Mouse (Mus musculus) G1E (cell line): ENCODE data around the gene Zcchc2. TPM values are rescaled to one million over a fixed set of nuclear protein-coding genes. Genes with fewer than 3 reads are reported as not detected.

Experiments used
- ATAC-seq: 2 replicates; pipeline ENCODE4 v1.8.0; 2016; ENCODE audit warnings: mild to moderate bottlenecking; ENCODE audit not compliant: insufficient number of reproducible peaks, poor library complexity, low FRiP score, severe bottlenecking; ENCODE audit errors: extremely low read depth
- DNase-seq: peaks from one replicate; pipeline ENCODE4 v3.0.0; 2012; ENCODE audit warnings: low spot score
- H3K27me3 ChIP-seq: 2 replicates; pipeline ENCODE4 v1.6.1; 2012; ENCODE audit warnings: mild to moderate bottlenecking, low read length, inconsistent platforms; ENCODE audit not compliant: insufficient read depth
- H3K36me3 ChIP-seq: replicated peaks from 2 replicates; pipeline ENCODE3; 2012; ENCODE audit warnings: mild to moderate bottlenecking, inconsistent platforms
- H3K4me1 ChIP-seq: 2 replicates; pipeline ENCODE4 v1.6.1; 2012; ENCODE audit warnings: low read depth, low read length, inconsistent platforms, mixed read lengths; ENCODE audit not compliant: insufficient read depth
- H3K4me3 ChIP-seq: 2 replicates; pipeline ENCODE4 v1.5.1; 2012; ENCODE audit warnings: low read depth, mild to moderate bottlenecking, inconsistent platforms, low read length, moderate library complexity, mixed read lengths
- H3K9me3 ChIP-seq: replicated peaks from 2 replicates; pipeline ENCODE4 v1.6.1; 2012; ENCODE audit warnings: inconsistent platforms
- CTCF ChIP-seq: IDR thresholded peaks from 2 replicates; pipeline ENCODE4 v1.5.1; 2012; ENCODE audit warnings: low read depth, low read length, inconsistent platforms, mixed read lengths
- GATA1 ChIP-seq: IDR thresholded peaks from 2 replicates; pipeline ENCODE4 v1.6.1; 2012; ENCODE audit warnings: borderline replicate concordance, low read length, inconsistent platforms, mixed read lengths
- GATA2 ChIP-seq: IDR thresholded peaks from 2 replicates; pipeline ENCODE4 v1.6.1; 2012; ENCODE audit warnings: low read depth, low read length, inconsistent platforms, borderline replicate concordance
- POLR2AphosphoS5 ChIP-seq: IDR thresholded peaks from 2 replicates; pipeline ENCODE4 v1.6.1; 2012; ENCODE audit warnings: low read depth, low read length, inconsistent platforms; ENCODE audit not compliant: insufficient replicate concordance
- TAL1 ChIP-seq: conservative IDR thresholded peaks from 2 replicates; pipeline ENCODE4 v1.6.1; 2012; ENCODE audit warnings: low read depth, low read length, inconsistent platforms, mixed read lengths
- polyA plus RNA-seq: library from polyadenylated mRNA; stranded (reverse); fragments of >175 nt; gene quantifications from 2 replicates; pipeline ENCODE4 v1.2.3, GENCODE M21; 2012
- total RNA-seq, 2 experiments: library from RNA; stranded (forward) in 1 of 2; stranded (reverse) in 1 of 2; fragments of 200-1000 nt in 1 of 2; fragments of >200 nt in 1 of 2; fragmentation: Nextera tagmentation in 1 of 2; gene quantifications; 2 replicates each; pipeline ENCODE4 v1.2.3; 2014 to 2017

Gene Zcchc2
- total and polyA plus RNA-seq, 3 experiments, result 13.7 to 36.7 (median 13.7) TPM

DNA sequence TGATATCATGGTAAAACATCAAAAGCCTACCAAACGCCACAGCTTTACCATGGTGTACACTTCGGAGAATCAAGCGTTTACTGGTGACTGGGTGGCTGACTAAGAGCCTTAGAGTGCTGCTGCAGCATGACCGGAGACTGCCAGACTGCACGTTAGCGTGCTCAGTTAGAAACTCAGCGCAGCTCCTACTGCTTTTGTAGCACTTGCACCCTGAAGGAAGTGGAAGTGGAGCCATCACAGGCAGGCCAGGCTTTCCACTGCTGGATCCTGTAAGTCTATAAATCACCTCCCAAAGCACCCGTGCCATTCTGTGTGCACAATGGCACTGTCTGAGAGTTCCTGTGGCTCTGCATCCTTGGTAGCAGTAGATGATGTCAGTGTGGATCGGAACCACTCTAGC, 52.0 kb downstream of the Zcchc2 start:
- ATAC-seq (no peak), DNase-seq (no peak)
- Histone ChIP-seq H3K9me3 (no peaks in the 10 kb centered on the region), H3K36me3 (peaks cover 24% of the 10 kb centered on the region), H3K27me3 (no peaks in the 10 kb centered on the region), H3K4me3 (no peak overlapping the region), H3K4me1 (no peaks in the 10 kb centered on the region)
- TF ChIP-seq POLR2AphosphoS5, result no peak
- no peak for TF ChIP-seq GATA2
- no peak for TF ChIP-seq CTCF
- TF ChIP-seq TAL1, result no peak
- no peak for TF ChIP-seq GATA1

DNA sequence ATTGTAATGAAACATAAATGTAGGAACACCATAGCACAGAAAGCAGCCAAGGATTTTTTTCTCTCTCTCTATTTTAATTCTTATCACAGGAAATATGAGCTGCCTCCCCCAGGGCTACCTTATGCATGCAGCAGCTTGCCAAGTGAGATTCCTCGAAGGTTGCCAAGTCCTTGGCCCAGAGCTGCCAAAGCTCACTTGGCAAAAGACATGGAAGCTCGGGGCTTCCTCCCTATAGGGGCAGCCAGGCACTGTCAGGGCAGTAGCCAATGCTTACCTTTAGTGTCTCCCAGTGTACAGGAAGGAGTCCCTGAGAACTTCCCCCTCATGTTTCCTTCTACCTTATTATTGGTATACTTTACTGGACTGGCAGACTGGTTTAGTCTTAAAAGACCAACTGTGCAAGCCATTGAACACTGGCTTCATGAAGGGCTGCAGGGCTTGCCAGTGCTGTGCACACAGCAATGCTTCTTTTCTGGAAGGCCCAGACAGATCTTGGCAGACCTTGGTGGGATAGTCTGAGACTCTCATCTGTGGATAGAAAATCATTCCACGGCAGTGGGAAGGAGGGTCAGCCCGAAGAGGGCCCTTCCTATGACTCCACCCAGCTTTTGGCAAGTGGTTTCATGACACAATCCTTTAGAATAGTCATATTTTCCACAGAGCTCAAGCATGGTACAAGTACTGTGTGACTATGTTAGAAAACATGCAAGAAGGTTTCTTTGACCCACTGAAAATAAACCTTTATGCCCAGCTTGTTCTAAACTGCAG, 53.0 kb downstream of the Zcchc2 start:
- H3K36me3 ChIP-seq, result peaks cover 15% of the 10 kb centered on the region
- H3K4me1 ChIP-seq, result no peaks in the 10 kb centered on the region
- no peaks in the 10 kb centered on the region for H3K27me3 ChIP-seq
- H3K4me3 ChIP-seq, result no peak overlapping the region
- no peaks in the 10 kb centered on the region for H3K9me3 ChIP-seq
- no peak for ATAC-seq
- no peak for DNase-seq
- TF ChIP-seq GATA2, result no peak
- no peak for TF ChIP-seq TAL1
- no peak for TF ChIP-seq CTCF
- no peak for TF ChIP-seq POLR2AphosphoS5
- TF ChIP-seq GATA1, result no peak

DNA sequence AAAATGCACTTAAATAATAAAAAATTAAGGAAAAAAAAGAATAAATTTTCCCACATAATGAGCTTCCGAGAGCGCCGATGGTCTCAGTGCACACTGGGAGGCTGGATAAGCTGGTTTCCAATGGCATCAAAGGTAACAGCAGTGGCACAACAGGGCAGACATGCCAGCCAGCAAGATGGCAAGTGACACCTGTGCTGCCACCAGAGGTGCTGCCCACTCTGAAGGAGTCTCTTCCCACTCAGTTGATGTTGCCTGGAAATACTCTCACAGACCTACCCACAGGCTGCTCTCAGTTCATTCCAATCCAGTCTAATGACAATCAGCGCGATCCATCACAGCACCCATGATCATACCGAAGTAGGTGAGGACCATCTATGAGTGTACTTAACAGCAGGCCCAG, 58.8 kb downstream of the Zcchc2 start:
- TF ChIP-seq GATA1 (no peak), POLR2AphosphoS5 (no peak), TAL1 (no peak), CTCF (no peak), GATA2 (no peak)
- H3K4me1 ChIP-seq, result no peaks in the 10 kb centered on the region
- no peaks in the 10 kb centered on the region for H3K27me3 ChIP-seq
- no peak for DNase-seq
- no peaks in the 10 kb centered on the region for H3K9me3 ChIP-seq
- no peak for ATAC-seq
- H3K4me3 ChIP-seq, result no peak overlapping the region
- no peaks in the 10 kb centered on the region for H3K36me3 ChIP-seq

DNA sequence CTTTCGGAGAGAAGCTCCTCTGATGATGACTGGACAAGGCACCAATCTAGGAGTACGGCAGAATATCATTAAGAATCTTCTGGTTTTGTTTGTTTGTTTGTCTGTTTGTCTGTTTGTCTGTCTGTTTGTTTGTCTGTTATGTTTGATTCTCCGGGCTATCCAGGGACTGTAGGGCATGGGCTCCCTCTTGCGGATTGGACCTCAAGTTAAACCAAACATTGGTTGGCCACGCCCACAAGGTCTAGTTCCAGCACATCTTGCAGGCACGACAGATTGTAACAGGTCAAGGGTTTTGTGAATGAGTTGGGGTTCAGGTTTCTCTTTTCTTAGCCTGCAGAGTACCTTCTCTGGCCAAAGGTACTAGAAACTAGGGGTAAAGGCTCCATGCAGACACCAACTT, 64.8 kb downstream of the Zcchc2 start:
- ATAC-seq (no peak), DNase-seq (no peak)
- peaks cover 15% of the 10 kb centered on the region; the same call in 1 of the 2 replicates for H3K4me1 ChIP-seq
- no peaks in the 10 kb centered on the region for H3K27me3 ChIP-seq
- no peaks in the 10 kb centered on the region for H3K9me3 ChIP-seq
- H3K4me3 ChIP-seq, result no peak overlapping the region
- TF ChIP-seq GATA1 (no peak), TAL1 (no peak), POLR2AphosphoS5 (no peak), GATA2 (no peak), CTCF (no peak)
- H3K36me3 ChIP-seq, result no peaks in the 10 kb centered on the region

DNA sequence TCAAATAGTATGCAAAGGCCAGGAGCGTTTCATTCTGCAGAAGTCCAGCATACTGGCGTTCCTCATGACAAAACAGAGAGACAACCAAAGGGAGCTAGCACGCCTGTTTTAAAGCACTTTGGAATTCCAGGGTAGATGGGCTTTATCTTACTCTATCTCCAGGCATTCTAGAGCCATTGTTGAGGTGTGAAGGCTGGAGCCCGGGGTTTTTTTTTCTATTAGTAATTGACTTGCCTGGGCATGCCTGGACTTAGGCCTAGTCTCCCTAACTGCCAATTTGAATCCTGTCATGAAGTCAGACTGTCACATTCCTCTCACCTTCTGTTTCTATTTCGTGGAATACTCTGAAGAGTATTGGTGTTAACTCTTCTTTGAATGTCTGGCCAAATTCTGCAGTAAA, 68.1 kb downstream of the Zcchc2 start:
- Histone ChIP-seq H3K4me1 (peaks cover 15% of the 10 kb centered on the region; the same call in 1 of the 2 replicates), H3K4me3 (no peak overlapping the region), H3K9me3 (no peaks in the 10 kb centered on the region), H3K36me3 (no peaks in the 10 kb centered on the region), H3K27me3 (peaks cover 3% of the 10 kb centered on the region; the same call in 1 of the 2 replicates)
- TF ChIP-seq CTCF (no peak), TAL1 (no peak), POLR2AphosphoS5 (no peak), GATA1 (no peak), GATA2 (no peak)
- DNase-seq (no peak), ATAC-seq (no peak)

DNA sequence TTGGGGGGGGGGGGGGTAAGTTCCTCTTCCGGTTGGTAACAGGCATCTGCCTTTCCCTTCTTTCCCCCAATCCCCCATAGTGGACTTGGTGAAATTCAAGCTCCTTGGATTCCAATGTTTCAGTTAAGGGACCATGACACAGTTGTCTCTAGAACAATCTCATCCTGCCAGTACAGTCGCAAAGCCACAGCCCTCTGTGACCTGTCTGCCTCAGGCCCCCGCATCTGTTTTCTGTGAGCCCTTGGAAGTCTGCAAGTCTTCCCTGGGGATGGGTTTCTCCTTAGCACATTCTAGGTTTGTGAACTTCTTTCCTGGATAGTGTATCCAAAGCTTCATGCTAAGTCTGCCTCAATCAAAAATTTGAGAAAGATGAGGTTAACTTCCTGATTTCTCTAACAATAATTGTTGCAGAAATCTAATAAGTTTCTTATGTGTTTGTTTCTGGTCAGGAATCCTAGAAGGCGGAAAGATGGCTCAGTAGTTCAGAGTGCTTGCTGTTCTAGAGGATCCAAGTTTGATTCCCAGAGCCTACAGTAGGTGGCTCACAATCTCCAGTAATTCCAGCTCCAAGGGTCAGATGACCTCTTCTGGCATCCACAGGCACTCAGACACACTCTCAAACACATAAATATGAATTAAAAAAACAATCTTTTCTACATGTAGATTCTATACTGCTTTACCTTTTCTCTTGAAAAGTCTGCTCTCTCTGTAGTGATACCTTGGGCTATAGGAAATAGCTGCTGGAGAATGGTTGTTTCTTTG, 69.5 kb downstream of the Zcchc2 start:
- Histone ChIP-seq H3K4me3 (no peak overlapping the region), H3K36me3 (no peaks in the 10 kb centered on the region), H3K9me3 (no peaks in the 10 kb centered on the region), H3K27me3 (peaks cover 7% of the 10 kb centered on the region; the same call in 1 of the 2 replicates), H3K4me1 (peaks cover 15% of the 10 kb centered on the region; the same call in 1 of the 2 replicates)
- TF ChIP-seq GATA1, result no peak
- no peak for TF ChIP-seq POLR2AphosphoS5
- TF ChIP-seq CTCF, result no peak
- TF ChIP-seq TAL1, result no peak
- no peak for TF ChIP-seq GATA2
- ATAC-seq (no peak), DNase-seq (no peak)
